Mouse (Mus musculus): ENCODE results near the gene Ube2i.
A peak's percentile ranks its signal among the peaks of the same experiment; 100 is the strongest.
"Not testable (repeated sequence)": the region's sequence is repeated elsewhere in the genome, so short reads cannot be mapped to it uniquely, and the experiment has no call there.

The Ube2i gene

DNA sequence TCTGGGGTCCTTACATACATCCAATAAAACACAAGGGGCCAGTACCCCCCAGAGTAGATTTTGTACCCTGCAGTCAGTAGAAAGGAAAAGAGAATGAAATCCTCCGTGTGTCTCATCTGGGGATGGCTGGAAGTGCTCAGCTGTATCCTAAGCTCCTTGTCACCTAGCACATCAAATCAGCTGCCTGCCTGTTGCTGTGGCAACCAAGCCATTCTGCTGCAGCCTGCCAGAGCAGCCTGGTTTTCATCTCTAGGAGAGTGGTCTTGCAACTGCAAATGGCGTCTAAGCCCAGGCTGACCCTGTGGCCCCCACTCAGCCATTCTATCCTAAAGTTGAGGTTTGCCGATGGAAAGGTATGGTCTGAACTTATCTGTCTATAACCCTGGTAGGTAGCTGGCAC lies 21.8 kb downstream of the Ube2i start:
- DNase-seq = no peak

DNA sequence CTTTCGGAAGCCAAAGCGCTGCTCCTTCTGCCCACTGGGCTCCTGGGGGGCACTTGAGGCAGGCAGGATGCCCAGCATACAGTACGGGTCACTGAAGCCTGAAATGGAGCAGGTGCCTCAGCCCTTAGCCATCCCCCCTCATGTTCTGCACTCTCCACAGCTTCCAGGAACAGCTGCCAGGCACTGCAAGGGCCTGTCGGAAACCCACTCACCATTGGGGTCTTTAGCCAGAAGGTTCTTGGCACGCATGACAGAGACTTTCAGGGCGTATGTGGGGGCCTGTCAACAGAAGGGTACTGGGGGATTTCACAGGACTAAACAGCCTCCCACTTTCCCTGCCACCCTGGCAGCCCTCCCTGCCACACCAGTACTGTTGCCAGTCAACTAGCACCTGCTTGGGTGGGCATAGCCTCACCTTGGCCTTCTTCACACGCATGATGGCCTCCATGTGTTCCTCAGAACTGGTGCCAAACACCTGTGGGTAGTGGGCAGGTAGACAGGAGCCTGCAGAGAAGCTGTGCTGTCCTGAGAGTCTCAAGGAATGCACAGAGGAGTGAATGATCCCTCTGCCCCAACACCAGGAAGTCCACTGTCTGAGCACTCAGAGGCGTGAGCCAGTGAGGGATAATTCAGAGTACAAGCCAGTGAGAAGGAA lies 24.1 kb downstream of the Ube2i start:
- DNase-seq = no peak

DNA sequence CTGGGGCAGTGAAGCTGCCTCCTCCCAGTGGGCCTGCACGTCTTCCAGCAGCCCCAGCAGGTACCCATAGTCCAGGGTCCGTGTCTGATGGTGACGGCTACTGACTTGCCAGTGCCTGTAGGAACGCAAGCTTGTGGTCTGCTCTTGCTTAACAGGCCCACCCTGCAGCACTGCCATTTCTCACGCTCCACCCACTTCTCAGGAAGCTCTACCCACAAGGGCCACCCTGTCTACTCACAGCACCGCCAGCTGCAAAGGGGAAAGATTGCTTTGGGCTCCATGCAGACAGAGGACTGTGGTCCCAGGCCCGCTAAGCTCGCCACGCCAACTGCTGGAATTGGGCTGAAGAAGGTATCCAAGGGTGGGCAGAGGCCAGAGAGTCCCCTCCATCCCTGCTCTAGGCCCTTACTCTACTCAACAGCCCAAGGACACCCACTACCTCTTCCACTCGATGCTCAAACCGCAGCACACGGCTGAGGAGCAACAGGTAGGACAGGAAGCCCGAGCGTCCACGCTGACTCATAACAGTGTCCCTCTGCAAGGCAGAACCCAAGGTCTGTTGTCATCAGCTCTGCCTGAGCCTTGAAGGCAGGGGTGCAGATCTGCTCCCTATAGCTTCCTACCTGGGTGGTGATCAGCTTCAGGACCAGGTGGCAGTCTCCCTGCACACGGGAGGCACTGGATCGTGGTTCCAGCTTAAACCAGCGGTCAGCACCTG lies 26.2 kb downstream of the Ube2i start:
- no peak for DNase-seq

DNA sequence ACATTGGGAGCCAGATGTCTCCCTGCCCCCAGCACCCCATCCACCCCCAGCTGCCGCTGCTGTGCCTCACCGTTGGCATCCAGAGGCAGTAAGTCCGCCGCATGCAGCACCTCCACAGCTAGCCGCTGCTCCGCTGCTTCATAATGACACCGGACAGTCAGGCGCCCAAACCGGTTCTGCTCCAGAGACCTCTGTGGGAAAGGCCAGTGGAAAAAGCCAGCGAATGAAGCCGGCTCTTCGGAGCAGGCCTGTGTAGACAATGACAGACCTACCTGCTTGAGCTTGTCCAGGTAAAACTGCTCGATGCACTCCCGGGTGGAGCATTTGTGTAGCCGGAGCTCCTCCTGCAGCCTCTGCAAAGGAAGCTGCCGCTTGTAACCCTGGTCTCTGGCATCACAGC lies 30.2 kb downstream of the Ube2i start:
- DNase-seq = no peak

DNA sequence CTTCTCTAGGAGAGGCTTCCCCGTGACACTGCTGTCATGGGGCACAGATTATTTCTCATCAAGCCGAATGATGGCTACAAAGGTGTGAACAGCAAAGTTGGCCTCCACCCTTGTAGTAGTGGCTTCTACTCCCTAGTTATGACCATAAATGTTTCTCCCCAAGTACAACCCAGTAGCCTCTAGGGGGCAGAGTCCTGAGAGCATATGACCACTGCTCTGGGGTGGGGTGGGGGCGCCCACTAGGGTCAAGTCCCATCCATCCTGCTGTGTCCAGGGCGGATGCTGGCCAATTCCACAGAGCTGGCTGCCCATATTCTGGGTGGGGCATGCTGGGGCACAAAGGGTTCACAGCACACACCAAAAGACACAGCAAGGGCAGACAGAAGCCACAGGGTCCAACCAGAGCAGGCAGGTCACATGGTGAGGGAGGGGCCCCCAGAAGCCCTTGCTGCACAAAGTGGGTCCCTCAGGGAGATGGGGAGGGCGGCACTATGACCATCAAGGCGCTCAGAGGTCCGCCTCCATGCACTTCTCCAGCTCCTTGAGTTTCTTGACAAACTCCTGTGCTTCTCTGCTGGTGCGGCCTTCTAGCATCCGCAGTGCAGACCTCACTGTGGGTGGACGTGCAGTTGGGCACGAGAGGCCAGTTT lies 31.2 kb downstream of the Ube2i start:
- no peak for DNase-seq

DNA sequence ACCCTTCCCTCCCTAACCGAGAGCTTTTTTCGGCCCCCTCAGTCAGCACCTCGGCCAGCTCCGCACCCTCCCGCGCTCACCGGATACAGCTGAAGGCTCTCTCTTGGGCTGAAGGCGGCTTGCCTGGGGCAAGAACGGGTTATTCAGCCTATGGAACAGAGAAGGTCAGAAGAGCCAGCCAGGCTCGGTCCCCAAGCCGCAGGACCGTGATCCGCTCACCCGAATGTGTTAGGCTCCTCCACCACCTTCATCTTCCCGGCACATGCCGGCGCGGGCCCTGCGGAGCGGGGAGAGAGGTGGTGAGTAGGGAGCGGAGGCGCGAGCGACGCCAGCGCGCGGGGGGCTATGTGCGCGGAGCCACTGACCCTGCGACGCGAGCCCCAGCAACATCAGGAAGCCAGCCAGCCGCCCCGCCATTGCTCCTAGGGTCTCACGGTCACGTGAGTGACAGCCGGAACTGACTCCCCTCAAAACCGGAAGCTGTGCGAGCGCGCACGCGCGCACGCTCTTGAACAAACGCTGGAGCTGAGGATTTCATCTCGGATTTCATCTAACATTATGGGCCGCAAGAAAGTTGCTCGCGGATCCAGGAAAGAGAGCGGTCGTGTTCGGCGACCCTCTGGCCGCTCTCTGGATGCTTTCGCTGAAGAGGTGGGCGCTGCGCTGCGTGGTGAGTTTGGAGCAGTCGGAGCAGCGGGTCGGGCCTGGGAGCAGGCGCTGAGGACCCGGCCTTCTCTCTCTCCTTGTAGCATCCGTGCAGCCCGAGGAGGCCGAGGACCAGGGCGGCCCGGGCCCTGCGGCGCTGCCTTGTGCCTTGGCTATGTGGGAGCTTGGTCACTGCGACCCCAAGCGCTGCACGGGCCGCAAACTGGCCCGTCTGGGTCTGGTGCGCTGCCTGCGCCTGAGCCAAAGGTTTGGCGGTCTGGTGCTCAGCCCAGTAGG lies 34.5 kb downstream of the Ube2i start, which contains the start of the genes Gnptg and Tsr3:
TSS of gene Gnptg (minus strand) at position 430 of the 942 bp plus-strand sequence.
TSS of gene Tsr3 (plus strand) at position 476 of the 942 bp plus-strand sequence.
- peak; percentile 86 for DNase-seq

DNA sequence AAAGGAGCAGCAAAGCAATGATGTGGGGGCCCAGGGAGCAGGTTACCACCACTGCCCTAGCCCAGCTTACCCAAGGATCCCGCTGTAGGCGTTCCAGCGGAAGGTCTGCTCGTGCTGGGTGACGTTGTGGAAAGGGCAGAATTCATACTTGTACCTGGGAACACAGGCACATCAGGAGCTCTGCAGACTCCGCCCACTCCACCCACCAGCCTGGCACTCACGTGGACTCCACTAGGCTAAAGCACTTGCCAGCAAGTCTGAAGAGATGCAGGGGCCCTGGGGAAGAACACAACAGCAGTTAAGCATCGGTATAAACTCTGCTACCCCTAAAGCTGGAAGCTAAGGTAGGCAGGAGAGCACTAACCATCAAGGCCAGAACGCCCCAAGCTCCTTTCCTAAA lies 38.8 kb downstream of the Ube2i start:
- no peak for DNase-seq

DNA sequence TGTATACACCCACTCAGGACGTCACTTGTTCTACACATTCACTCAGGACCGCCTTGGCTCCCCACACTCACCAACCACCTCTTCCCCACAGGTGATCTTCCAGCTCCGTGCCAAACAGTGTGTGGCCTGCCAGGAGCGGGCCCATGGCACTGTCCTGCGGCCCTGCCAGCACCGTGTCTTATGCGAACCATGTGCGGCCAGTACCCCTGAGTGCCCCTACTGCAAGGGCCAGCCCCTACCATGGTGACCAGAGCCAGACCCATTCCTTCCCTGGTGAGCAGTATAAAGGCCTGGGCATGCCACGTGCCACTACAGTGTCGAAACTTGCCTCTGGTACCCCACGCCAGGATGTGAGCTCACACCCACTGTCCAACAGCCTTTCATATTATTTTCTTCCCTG lies 42.8 kb downstream of the Ube2i start:
- not testable (repeated sequence) for DNase-seq

DNA sequence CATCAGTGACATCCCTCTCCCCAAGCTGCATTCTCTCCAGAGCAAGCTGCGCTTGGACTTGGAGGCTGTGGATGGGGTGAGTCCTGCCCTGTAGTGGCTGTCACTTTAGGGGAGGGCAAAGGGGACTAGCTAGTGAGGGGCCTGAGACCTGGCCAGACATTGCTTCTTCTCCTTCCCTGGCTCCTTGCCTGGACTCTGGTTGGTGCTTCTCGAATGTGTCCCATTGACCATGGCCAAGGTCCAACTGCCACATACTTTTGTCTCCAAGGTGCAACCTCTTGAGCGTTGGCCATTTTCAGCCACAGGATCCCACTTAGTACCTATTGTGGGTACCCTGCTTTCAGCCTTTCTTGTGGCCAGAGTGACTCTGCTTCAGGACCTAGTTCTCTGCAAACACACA lies 43.7 kb downstream of the Ube2i start:
- DNase-seq = no peak

DNA sequence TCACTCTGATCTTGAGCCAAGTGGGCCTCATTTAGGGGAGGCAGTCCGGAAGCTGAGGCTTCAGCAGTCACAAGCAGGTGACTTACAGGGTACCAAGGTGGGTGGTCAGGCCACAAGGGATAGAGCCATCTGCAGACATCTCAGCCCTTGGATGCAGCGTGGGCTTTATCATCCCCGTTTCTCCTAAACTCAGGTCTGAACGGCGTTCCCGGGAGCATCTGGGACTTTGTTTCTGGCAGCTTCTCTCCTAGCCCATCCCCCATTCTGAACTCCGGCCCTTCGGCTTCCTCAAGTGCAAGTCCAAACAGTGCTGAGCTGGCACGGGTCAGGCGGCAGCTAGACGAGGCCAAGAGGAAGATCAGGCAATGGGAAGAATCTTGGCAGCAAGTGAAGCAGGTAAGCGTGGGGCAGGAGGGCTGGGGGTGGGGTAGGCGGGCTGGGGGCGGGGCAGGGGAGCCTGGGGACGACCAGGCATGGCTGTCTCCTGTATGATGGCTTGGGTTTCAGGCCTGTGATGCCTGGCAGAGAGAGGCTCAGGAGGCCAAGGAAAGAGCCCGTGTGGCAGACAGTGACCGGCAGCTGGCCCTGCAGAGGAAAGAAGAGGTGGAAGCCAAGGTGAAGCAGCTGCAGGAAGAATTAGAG lies 44.3 kb downstream of the Ube2i start:
- not testable (repeated sequence) for DNase-seq

DNA sequence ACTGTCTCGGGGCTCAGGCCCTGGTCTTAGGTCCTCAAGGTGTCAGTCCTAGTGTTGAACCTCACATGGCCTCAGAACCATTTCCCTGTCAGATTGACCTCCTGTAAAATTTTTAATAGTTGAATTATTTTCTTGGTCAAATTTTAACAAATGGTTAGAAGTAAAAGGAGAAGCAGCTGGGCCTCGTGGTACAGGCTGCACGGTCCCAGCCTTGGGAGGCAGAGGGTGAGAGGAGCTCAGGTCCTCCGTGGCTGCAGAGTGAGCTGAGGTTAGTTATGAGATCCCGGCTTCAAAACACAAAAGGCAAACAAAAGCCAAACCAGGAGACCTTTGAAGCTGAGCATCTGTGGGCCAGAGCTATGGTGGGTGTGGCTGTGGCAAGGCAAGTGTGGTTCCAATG lies 46.4 kb downstream of the Ube2i start:
- no peak for DNase-seq

DNA sequence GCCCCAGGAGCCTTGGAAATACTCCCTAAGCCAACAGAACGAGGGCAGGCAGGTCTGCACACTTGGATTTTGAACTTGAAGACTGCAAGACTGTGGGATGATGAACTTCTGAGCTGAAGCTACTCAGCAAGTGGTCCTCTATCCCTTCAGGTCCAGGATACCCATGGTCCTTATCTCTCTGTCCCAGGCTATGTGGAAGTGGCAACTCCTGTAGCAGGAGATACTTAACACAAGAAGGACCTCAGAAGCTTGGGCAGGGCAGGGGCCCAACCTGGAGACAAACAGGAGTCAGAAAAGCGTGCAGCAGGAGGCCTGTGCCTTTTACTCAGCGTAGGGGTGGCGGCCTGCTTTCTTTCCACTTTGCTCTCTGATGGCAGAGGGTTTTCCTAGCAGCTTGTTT lies 48.8 kb downstream of the Ube2i start:
- DNase-seq = no peak

DNA sequence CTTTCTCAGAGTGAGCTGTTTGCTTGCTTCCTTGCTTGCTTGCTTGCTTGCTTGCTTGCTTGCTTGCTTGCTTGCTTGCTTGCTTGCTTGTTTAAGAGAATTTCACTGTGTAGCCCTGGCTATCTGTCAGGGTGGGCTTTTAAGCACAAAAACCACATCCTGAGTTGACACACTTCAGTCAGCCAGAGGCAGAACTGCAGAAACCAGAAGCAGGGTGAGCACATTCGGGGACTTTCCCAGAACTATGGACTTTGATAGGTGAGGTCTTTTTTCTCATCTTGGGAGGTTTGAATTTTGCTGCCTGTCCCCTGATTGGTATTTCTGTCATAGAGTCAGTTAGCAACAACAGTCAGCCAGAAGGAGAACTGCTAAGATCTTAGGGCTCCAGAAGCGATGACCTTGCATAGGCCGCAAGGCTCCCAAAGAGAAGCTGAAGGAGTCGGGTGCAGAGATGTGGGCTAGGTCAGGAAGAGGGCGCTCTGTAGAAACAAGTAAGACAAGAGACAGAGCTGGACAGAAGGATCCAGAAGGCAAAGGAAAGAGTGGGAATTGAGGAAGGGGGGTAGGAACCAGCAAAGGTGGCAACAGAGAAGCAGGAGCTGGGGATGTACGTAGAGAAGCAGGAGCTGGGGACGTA lies 49.7 kb downstream of the Ube2i start:
- DNase-seq = no peak

DNA sequence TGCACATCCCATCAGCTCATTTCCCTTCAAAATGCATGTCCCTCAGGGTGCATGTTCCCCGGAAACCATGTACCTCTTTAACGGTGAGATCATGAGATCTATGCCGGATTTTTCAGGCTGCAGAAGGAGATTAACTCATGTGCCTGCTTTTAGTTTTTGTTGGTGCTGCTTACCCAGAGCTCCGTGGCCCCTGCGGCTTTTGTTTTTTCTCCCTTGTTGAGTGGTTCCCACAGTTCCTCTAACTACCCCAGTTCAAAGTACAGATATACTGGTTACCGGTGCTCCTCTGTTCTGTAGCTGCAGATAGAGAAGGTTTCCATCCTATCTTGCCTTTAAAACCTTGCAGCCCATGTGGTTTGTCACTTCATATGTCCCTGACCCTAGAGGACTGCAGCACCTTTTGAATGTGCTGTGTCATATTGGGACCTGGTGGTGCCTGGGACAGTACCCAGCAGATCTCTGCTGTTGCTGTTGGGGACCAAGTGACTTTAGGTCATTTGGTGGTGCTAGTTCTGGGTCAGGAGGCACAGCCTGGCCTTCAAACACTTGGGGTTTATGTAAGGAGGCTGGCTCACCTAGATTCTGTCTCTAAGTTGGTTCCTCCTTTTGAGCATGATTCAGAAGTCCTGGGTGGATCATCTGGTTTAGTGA lies 51.3 kb downstream of the Ube2i start:
- DNase-seq = no peak

DNA sequence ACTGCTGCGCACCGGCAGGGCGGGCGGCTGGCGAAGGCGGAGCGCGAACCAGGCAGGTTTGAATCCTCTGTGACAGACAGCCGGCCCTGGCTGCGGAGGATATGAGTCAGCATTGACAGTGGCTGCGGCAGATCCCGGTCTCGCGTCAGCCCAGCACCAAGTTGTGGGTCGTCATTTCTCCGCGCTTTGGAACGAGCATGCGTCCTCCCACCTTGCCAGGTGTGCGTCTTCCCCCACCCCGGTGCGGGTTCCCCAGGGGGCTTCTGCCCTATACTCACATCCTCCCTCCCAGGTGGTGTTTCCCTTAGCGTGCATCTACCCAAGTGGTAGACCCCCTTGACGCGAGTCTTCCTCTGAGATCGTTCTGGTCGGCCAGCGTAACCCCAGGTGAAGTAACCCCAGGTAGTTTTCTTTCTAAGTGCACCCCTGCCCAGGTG lies 51.9 kb downstream of the Ube2i start:
- DNase-seq = peak; percentile 51

DNA sequence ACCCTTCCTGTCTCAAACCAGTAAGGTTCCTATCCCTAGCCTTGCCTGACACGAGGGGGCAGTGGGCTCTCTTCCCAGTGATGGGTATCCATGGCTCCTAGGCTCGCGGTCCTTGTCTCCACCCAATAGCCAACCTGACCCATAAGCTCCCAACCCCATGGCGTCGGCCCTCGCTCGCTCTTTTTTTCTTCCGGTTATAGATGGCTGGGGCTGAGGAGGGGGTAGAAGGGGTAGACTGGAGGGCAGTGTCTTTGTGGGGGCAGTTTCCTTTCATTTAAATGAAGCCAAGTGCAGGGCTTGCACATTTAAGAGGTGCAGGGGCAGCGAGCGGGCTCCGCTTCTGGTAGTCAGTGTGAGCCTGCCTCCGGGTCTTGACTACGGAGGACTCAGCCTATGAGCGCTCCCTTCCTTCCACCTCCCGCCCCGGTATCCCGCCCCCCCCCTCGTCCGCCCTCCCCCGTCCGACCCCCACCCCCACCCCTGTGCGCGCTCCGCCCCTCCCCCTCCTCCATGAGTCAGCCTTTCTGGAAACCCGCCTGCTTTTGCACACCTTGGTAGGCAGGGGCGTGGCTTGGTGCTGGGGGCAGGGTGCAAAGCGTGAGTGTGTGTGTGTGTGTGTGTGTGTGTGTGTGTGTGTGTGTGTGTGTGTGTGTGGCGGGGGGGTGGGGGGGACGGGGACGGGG lies 52.5 kb downstream of the Ube2i start:
- no peak for DNase-seq

DNA sequence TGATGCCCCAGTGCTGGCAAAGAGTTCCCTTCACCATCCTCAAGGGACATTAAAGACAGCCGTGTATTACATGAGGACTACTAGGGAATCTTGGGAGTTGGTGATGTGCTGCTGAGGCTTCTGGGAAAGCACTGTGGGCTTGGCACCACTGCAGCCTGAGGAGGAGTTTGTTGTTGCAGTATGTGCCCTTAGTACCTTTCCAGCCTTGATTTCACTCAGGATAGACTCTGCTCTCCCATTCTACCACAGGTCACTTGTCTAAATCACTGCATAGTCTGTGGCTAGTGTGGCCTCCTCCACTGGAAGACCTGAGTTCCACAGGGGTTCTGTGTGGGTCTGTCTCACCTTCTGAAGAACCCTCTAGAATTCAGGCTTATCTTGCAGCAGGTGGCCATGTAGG lies 53.7 kb downstream of the Ube2i start:
- DNase-seq = no peak

DNA sequence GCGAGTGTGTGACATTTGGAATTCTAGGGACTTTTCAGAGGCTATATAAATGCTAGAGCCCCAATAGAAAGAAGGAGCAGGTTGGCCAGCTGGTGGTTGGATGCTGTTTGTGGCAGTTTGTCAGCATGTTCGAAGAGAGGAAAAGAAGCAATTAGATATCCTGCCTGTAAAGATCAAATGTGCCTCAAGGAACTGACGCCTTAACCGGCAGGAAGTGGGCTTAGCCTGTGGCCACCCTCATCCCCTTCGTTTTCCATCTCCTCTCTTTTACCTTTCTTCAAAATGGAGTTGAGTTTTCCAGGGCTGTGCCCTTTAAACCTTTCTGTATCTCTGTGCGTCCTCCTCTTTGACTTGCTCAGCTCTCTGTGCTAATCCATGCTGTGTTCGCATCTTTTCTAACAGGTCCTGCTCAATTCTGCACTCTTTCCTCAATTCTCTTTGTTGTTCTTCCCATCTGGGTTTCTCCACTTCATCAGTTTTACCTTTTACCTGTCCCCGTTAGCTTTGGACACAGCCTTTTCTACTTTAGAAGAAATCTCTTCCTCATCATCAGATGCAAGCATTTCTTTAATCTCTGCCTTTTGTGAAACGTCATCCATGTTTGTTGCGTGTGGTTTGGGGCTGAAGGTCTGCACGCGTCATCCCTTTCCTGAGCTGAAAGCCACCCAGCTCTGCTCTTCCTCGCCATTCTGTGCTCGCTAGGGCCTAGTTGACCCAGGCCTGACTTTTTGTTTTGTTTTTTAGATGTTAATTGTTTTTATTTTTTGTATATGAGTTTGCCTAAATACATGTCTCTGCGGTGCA lies 54.7 kb downstream of the Ube2i start:
- no peak for DNase-seq

DNA sequence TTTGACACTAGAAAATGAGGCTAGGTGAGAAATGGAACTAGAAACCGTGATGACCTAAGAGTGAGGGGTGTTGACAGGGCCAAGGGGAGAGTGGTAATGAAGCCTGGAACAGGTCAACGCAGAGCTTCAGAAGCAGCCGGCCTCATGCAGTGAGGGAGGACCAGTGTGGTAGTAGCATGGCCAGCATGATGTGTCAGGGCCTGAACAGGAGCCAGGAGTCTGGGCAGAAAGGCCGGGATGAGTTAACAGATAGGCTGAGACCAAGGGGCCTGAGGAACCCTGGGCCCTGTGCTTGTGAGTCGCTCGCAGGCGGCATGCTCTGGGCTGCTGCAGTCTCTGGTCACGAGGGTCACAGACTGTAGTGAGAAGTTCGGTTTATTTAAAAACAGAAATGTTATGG lies 55.5 kb downstream of the Ube2i start:
- DNase-seq = no peak

DNA sequence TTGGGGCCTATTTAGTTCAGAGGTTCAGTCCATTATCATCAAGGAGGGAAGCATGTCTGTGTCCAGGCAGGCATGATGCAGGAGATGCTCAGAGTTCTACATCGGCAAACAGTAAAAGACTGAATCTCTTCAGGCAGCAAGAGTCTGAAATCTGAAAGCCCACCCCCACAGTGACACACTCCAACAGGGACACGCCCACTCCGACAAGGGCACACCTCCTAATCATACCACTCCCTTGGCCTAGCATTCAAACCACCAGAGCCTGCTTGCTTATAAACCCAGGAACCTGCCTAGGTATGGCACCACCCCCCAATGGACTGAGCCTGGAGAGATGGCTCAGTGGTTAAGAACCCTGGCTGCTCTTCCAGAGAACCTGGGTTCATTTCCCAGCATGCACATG lies 59.0 kb downstream of the Ube2i start:
- DNase-seq = no peak
